Mouse (Mus musculus) R1 (cell line): ENCODE data around the gene Atoh8.

ENCODE experiments used
- DNase-seq: peaks from one replicate; pipeline ENCODE4 v3.0.0-alpha.2; 2018; ENCODE audit warnings: low read depth, low spot score

Gene Atoh8

GRCm38 (mm10) chr6:72158966-72159764, 76.2 kb downstream of the Atoh8 start:
- peak; percentile 12 for DNase-seq
